Mouse (Mus musculus): ENCODE data around the gene Ppp2r2c. TPM values are rescaled to one million over a fixed set of nuclear protein-coding genes. Genes with fewer than 3 reads are reported as not detected.

The Ppp2r2c gene
- polyA plus RNA-seq, 2 experiments = not detected

DNA sequence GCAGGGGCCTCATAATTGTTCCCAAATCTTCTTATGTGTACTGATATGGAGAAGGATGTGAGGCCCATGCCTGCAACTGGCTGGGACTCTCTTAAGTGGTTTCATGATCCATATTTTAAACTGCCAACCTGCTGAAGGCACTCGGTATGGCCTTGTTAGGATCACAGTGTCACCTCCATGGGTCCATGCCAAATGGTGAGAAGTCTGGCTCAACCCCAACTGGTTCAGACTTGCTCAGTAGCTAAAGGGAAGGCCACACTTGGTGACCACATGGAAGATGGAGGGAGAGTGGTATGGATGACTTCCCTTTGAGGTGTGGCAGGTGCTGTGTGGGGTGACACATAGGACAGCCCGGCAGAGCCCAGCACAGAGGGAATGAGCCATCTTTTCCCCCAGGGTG lies 9.3 kb downstream of the Ppp2r2c start:
- Histone ChIP-seq H3K4me3 (ENCODE audit: insufficient read depth in 1 of 2, low read depth in 2 of 2, low read length in 2 of 2) (no peak overlapping the region), H3K27ac (no peak overlapping the region), H3K4me1 (replicated peaks; ENCODE audit: control insufficient read depth in 2 of 2, insufficient read depth in 2 of 2, low read length in 1 of 2) (no peaks in the 10 kb centered on the region), H3K4me2 (ENCODE audit: low read depth) (no peak overlapping the region), H3K36me3 (replicated peaks; ENCODE audit: control insufficient read depth, insufficient read depth, low read depth) (no peaks in the 10 kb centered on the region), H3K9me3 (ENCODE audit: control insufficient read depth, low read length) (no peaks in the 10 kb centered on the region), H3K27me3 (ENCODE audit: control insufficient read depth, insufficient read depth, low read length) (no peaks in the 10 kb centered on the region), H3K9ac (replicated peaks) (no peak overlapping the region)
- TF ChIP-seq CTCF (IDR thresholded peaks at IDR 0.05; ENCODE audit: low read depth) (no peak), EP300 (IDR thresholded peaks at IDR 0.05; ENCODE audit: low read depth) (no peak)
- DNase-seq (ENCODE audit: low read depth in 3 of 3, low spot score in 3 of 3) = no peak
- ATAC-seq (ENCODE audit: insufficient read depth) = no peak
- 64% methylated on average over 2 of the region's 2 CpGs for WGBS (ENCODE audit: insufficient replicate concordance)

DNA sequence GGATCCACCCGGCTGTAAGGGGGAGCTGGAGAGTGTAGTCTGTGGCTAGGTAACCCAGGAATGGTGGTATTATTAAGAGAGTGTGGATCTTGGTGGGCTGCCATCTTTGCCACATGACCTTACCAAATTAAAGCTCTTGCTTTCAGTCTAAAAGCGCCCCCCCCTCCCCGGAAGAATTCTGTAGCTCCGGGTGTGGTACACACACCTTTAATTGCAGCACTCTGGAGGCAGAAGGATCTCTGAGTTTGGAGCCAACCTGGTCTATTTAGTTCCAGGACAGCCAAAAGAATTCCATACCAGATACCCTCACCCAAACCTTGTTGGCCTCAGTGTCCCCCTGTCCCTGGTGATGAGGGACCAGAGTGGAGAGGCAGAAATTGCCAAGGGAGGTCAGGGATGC lies 10.5 kb downstream of the Ppp2r2c start:
- Histone ChIP-seq H3K27me3 (ENCODE audit: control insufficient read depth, insufficient read depth, low read length) (no peaks in the 10 kb centered on the region), H3K9ac (replicated peaks) (no peak overlapping the region), H3K4me3 (ENCODE audit: insufficient read depth in 1 of 2, low read depth in 2 of 2, low read length in 2 of 2) (no peak overlapping the region), H3K9me3 (ENCODE audit: control insufficient read depth, low read length) (no peaks in the 10 kb centered on the region), H3K36me3 (replicated peaks; ENCODE audit: control insufficient read depth, insufficient read depth, low read depth) (no peaks in the 10 kb centered on the region), H3K4me2 (ENCODE audit: low read depth) (no peak overlapping the region), H3K27ac (no peak overlapping the region), H3K4me1 (replicated peaks; ENCODE audit: control insufficient read depth in 2 of 2, insufficient read depth in 2 of 2, low read length in 1 of 2) (no peaks in the 10 kb centered on the region)
- TF ChIP-seq EP300 (IDR thresholded peaks at IDR 0.05; ENCODE audit: low read depth) (no peak), CTCF (IDR thresholded peaks at IDR 0.05; ENCODE audit: low read depth) (no peak)
- WGBS (ENCODE audit: insufficient replicate concordance) = 56% methylated on average over 4 of the region's 4 CpGs
- no peak for DNase-seq (ENCODE audit: low read depth in 3 of 3, low spot score in 3 of 3)
- no peak for ATAC-seq (ENCODE audit: insufficient read depth)

DNA sequence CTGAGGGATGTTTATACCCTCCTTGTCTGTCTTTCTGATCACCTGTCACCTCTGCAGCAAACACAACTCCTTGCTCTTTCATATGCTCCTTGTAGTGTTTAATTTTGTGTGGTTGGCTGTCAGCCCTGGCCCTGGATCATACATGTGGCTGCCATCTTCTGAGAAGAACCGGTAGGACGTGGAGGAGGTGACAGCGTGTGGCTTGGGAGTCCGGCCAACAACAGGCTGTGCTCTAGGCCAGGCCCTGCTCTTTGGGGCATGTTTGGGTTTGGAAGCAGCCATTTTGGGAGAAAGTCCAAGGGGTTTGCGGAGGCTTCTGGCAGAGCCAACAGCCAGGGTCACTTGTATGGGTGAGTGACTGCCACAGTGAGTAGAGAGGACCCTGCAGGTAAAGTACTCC lies 12.3 kb downstream of the Ppp2r2c start:
- 76% methylated on average over 5 of the region's 5 CpGs for WGBS (ENCODE audit: insufficient replicate concordance)
- no peak overlapping the region for H3K27ac ChIP-seq
- H3K4me1 ChIP-seq (replicated peaks; ENCODE audit: control insufficient read depth in 2 of 2, insufficient read depth in 2 of 2, low read length in 1 of 2) = no peaks in the 10 kb centered on the region
- TF ChIP-seq EP300 (IDR thresholded peaks at IDR 0.05; ENCODE audit: low read depth) = no peak
- no peak for TF ChIP-seq CTCF (IDR thresholded peaks at IDR 0.05; ENCODE audit: low read depth)
- no peak overlapping the region for H3K4me3 ChIP-seq (ENCODE audit: insufficient read depth in 1 of 2, low read depth in 2 of 2, low read length in 2 of 2)
- no peak for DNase-seq (ENCODE audit: low read depth in 3 of 3, low spot score in 3 of 3)
- H3K27me3 ChIP-seq (ENCODE audit: control insufficient read depth, insufficient read depth, low read length) = no peaks in the 10 kb centered on the region
- no peak overlapping the region for H3K9ac ChIP-seq (replicated peaks)
- no peak overlapping the region for H3K4me2 ChIP-seq (ENCODE audit: low read depth)
- no peaks in the 10 kb centered on the region for H3K9me3 ChIP-seq (ENCODE audit: control insufficient read depth, low read length)
- no peak for ATAC-seq (ENCODE audit: insufficient read depth)
- H3K36me3 ChIP-seq (replicated peaks; ENCODE audit: control insufficient read depth, insufficient read depth, low read depth) = no peaks in the 10 kb centered on the region

DNA sequence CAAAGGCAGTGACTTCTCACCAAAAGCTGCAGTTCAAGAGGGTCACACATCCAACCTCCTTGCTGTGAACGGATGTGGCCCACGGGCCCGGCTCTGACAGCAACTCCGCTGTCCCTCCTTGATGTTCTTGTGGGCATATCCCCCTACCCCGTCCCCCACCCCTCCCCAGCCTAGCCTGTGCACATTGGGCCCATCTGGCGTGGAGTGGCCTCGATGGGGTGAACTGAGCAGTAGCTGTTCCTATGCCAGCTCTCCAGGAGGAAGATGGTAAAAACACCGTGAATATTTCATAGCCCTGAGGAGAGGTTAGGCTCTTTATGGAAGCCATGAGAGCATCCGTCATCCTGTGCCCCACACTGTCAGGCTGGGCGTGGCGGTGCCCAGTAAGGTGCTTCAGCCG lies 15.2 kb downstream of the Ppp2r2c start:
- H3K9ac ChIP-seq (replicated peaks) = no peak overlapping the region
- H3K27ac ChIP-seq = no peak overlapping the region
- TF ChIP-seq EP300 (IDR thresholded peaks at IDR 0.05; ENCODE audit: low read depth) (no peak), CTCF (IDR thresholded peaks at IDR 0.05; ENCODE audit: low read depth) (no peak)
- DNase-seq (ENCODE audit: low read depth in 3 of 3, low spot score in 3 of 3) (no peak), ATAC-seq (ENCODE audit: insufficient read depth) (no peak)
- 46% methylated on average over 12 of the region's 12 CpGs for WGBS (ENCODE audit: insufficient replicate concordance)
- no peak overlapping the region for H3K4me3 ChIP-seq (ENCODE audit: insufficient read depth in 1 of 2, low read depth in 2 of 2, low read length in 2 of 2)
- no peaks in the 10 kb centered on the region for H3K27me3 ChIP-seq (ENCODE audit: control insufficient read depth, insufficient read depth, low read length)
- H3K9me3 ChIP-seq (ENCODE audit: control insufficient read depth, low read length) = no peaks in the 10 kb centered on the region
- H3K4me2 ChIP-seq (ENCODE audit: low read depth) = no peak overlapping the region
- H3K36me3 ChIP-seq (replicated peaks; ENCODE audit: control insufficient read depth, insufficient read depth, low read depth) = no peaks in the 10 kb centered on the region
- H3K4me1 ChIP-seq (replicated peaks; ENCODE audit: control insufficient read depth in 2 of 2, insufficient read depth in 2 of 2, low read length in 1 of 2) = no peaks in the 10 kb centered on the region

DNA sequence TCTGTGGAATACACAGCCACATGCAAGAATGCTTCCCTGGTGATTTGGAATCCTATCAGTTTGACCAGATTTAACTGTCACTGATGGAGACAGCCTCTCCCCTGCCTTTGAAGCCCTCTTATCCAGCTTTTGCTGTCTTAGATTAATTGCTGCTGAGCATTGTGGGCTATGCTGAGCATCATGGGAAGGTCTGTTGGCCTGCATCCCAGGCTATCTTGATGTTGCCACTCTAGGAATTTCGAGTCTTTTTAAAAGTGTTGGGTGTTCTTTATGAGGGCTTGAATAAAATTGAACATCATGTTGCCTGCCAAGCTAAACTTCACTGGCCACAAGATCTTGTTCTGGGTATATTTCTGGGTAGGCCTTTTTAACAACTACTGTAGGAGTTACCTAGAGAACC lies 16.8 kb downstream of the Ppp2r2c start:
- no peaks in the 10 kb centered on the region for H3K9me3 ChIP-seq (ENCODE audit: control insufficient read depth, low read length)

More for the DNA sequence above, 16.8 kb downstream of the Ppp2r2c start:
- no peak overlapping the region for H3K4me3 ChIP-seq (ENCODE audit: insufficient read depth in 1 of 2, low read depth in 2 of 2, low read length in 2 of 2)
- H3K27ac ChIP-seq = no peak overlapping the region
- ATAC-seq (ENCODE audit: insufficient read depth) = no peak
- no peaks in the 10 kb centered on the region for H3K27me3 ChIP-seq (ENCODE audit: control insufficient read depth, insufficient read depth, low read length)
- 40% methylated on average over 1 of the region's 1 CpGs for WGBS (ENCODE audit: insufficient replicate concordance)
- no peaks in the 10 kb centered on the region for H3K36me3 ChIP-seq (replicated peaks; ENCODE audit: control insufficient read depth, insufficient read depth, low read depth)
- DNase-seq (ENCODE audit: low read depth in 3 of 3, low spot score in 3 of 3) = no peak
- H3K4me1 ChIP-seq (replicated peaks; ENCODE audit: control insufficient read depth in 2 of 2, insufficient read depth in 2 of 2, low read length in 1 of 2) = no peaks in the 10 kb centered on the region
- TF ChIP-seq EP300 (IDR thresholded peaks at IDR 0.05; ENCODE audit: low read depth) (no peak), CTCF (IDR thresholded peaks at IDR 0.05; ENCODE audit: low read depth) (no peak)
- H3K4me2 ChIP-seq (ENCODE audit: low read depth) = no peak overlapping the region
- H3K9ac ChIP-seq (replicated peaks) = no peak overlapping the region

All from liver, embryonic 14.5 days (tissue).